Mouse (Mus musculus): ENCODE measurements at regions not wholly inside any gene's neighbourhood (a gene's known extent, or its start where the extent isn't known, plus 50 kb on each side); places are given as distances from the start of the nearest gene placed in this dataset.

GRCm38 (mm10) chr10:14231464-14231863, 265.6 kb downstream of the Hivep2 start:
- DNase-seq (ENCODE audit: low spot score in 2 of 2) = no peak

DNA sequence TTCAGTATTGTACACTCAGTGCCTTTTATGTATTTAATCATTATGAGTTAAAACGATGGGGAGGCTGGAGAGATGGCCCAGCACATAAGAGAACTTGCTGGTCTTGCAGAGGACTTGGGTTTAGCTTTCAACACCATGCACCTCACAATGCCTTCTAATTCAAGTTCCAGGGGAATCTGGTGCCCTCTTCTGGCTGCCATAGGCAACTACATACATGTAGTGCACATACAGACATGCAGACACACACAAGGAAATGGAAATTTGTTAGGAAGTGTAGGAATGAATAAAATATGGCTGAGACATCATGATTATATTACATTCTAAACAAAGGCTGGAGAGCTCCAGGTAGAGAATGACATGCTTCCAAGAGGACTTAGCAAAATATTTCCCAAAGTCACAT, 251.4 kb downstream of the Hivep2 start:
- DNase-seq (ENCODE audit: low spot score in 2 of 2) = no peak

- no peak for DNase-seq (ENCODE audit: low spot score in 2 of 2)
Observed at GRCm38 (mm10) chr10:14216191-14216992, 250.5 kb downstream of the Hivep2 start.

DNA sequence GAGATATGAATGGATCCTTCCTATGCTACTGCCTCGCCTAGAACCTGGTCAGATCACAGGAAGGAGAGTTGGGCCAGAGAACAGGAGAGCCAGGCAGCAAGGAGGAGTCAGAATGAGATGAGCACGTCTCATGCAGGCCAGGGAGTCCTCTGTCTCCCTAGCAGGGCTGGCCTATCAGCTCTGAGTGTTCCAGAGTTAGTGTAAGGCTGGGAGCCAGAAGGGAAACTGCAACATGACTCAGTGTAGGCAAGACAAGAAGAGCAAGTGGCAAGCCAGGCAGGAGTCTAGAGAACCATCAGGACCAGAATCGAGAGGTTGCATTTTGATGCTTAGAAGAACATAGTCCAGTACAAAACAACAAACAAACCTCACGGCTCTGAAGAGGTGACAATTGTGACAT, 249.6 kb downstream of the Hivep2 start:
- no peak for DNase-seq (ENCODE audit: low spot score in 2 of 2)

GRCm38 (mm10) chr10:14213536-14213935, 247.7 kb downstream of the Hivep2 start:
- no peak for DNase-seq (ENCODE audit: low spot score in 2 of 2)

- no peak for DNase-seq (ENCODE audit: low spot score in 2 of 2)
Observed at GRCm38 (mm10) chr10:14211926-14212325, 246.1 kb downstream of the Hivep2 start.

- DNase-seq (ENCODE audit: low spot score in 2 of 2) = no peak
Observed at GRCm38 (mm10) chr10:14211481-14211880, 245.6 kb downstream of the Hivep2 start.

DNA sequence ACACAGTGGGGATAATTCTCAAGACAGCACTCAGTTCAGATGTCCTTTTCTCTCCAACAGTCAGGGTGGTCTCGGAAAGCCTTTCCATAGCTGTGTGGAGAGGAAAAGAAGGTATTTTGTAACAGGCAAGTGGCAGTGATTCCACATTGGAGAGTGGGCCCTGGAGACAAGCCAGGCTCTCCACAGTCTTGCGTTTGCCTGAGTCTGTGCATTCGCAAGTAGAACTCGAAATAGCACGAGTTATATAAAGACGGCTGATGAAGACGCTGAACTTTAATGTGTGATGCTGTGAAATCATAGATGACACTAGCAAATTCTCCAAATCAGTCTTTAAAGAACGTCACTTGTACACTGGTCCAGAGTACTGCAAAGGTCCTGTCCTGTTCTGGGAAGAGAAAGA, 244.6 kb downstream of the Hivep2 start:
- no peak for DNase-seq (ENCODE audit: low spot score in 2 of 2)

DNA sequence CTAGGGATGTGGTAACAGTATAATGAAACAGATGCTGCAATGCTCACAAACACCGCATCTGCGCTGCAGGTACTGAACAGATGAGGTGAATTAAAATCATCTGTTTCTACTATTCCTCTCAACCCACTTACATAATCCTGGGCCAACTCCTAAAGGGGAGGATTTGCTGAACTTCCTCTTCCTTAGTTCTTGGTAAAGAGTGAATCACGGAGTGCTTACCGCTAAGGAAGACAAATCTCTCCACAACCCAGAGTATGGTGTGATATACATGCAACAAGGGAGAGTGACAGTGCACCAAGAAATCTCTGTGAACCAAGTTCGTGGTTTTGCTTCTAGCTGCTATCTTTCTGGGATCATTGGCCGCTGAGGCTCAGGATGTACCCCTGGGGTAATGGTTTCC, 244.2 kb downstream of the Hivep2 start:
- DNase-seq (ENCODE audit: low spot score in 2 of 2) = no peak

DNA sequence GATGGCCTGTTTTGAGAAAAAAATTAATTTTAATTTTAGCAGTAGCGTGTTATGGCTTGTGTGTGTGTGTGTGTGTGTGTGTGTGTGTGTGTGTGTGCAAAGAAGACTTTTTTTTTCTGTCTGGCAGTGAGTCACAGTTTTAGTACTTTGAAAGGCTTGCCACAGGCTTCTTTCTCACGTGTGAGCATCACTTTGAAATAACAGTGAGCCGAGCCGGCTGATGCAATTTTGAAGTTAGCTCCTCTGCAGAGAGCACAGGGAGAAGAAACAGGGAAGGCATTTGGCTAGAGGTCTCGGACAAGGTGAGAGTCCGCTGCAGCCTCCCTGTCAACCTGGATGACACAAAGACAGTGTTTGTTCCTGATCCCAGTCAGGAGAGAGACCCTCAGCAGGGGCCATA, 242.3 kb downstream of the Hivep2 start:
- DNase-seq (ENCODE audit: low spot score in 2 of 2) = no peak

DNA sequence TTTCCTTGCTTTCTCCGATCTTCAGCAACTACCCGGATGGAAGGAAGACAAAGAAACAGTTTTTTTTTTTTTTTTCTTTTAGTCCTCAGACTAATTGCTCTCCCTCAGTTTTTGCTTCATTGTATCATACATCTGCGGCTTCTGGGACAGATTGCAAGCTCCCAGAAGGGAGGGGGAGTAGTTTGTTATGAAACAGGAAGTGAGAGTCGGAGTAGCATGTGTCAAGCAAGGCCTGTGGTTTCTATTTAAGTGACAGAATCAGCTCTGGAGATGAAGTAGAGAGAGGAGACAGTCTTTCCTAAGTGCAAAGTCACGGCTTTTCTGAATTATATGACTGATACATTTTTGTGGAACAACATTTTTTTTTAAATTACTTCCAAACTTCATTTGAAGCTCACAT, 241.7 kb downstream of the Hivep2 start:
- DNase-seq (ENCODE audit: low spot score in 2 of 2) = no peak

DNA sequence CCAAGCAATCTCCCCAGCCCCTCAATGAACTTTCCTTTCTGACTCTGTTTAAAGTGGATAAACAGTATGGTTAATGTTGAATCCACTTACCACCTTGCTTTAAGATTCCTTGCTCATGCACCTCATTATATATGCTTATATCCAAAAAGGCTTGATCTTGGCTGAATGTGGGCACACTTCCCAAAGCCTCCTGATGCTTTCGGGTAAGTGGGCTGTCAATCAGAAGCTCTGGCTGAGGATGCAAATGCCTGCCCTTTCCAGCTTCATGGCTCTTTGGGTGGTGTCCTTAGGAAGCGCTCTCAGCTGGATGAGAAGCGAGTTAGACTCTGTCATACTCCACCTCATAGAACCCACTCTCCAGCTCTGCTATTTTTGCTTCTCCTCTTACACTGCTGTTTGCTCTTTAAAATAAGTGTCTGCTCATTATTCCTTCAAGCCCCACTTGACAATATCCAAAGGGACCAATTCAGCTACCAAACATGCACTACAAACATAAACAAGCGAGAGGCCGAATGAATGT, 241.2 kb downstream of the Hivep2 start:
- no peak for DNase-seq (ENCODE audit: low spot score in 2 of 2)
